Mouse (Mus musculus): Measurements from ENCODE around the gene Tnfrsf1a. TPM values are rescaled to one million over a fixed set of nuclear protein-coding genes. Genes with fewer than 3 reads are reported as not detected.
A peak's percentile ranks its signal among the peaks of the same experiment; 100 is the strongest.

The Tnfrsf1a gene
- polyA plus RNA-seq, 1 experiment from 2014 or later, result 82.6 TPM

DNA sequence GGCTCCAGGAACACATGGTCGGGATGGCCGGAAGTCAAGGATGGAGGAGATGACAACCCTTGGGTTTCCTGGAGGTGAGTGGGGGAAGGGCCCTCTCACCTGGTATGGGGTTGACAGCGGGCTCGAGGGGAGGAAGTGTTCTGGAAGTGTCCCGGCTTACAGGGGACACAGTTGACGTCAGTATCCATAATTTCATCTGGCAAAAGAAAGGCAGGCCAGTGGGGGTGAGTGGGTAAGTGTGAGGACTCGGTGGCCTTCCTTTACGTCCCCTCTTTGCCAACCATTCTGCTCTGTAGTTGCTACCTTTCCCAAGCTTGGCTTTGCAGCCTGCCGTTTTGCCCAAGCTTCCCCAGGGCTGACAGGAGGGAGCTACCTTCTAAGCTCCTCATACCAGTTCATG lies 37.0 kb upstream of the Tnfrsf1a start:
- Histone ChIP-seq H3K27ac (ENCODE audit: low read length) (no peak overlapping the region), H3K4me1 (ENCODE audit: control insufficient read depth, insufficient read depth, low read length) (peaks cover 22% of the 10 kb centered on the region), H3K4me2 (ENCODE audit: low read depth, low read length) (peak overlapping the region; percentile 78), H3K9ac (ENCODE audit: low read length) (peak overlapping the region; percentile 98), H3K36me3 (ENCODE audit: control insufficient read depth, insufficient read depth, low read length) (peaks cover 4% of the 10 kb centered on the region; the same call in 1 of the 2 replicates), H3K27me3 (ENCODE audit: control insufficient read depth, insufficient read depth, low read length) (no peaks in the 10 kb centered on the region), H3K9me3 (replicated peaks; ENCODE audit: control insufficient read depth, low read length) (no peaks in the 10 kb centered on the region), H3K4me3 (replicated peaks; ENCODE audit: low read length) (peak overlapping the region; percentile 77)
- 81% methylated on average over 9 of the region's 9 CpGs for WGBS
- ATAC-seq (ENCODE audit: insufficient read depth, low FRiP score), result no peak

DNA sequence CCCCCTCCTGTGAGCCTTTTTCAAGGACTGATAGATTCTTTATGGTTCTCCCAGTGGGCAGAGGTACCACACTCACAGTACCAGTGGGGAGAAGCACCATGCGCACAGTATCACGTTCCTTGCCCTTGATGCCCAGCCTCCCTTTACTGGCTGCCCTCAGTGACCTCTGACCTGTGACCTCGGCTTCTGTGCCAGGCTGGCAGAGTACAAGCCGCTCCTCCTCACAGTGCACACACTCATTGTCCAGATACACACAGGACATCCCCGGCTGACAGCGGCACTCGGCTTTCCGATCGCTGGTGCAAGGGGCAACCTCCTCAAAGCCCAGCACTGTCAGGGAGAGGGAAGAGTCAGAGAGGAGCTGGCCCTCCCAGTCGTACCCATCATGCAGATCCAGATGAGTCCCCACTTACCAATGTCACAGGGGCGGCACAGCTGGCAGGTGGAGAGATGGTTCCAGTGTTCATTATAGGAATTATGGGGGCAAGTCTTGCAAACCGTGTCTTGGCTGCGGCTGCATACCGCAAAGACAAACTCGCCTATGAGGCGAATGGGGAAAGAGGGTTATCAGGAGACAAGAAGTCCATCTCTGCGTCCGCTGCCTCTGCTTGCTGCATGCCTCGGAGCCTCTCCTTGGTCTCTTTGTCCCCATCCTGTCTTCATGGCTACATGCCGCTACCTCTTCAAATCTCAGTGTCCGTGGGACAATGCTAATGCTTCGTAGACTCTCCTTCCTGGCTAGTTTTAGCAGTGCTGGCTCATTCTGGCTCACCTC lies 36.4 kb upstream of the Tnfrsf1a start:
- no peak for ATAC-seq (ENCODE audit: insufficient read depth, low FRiP score)
- 0 out of 2 replicates have a peak, but pooled peaks cover 2% of the 10 kb centered on the region for H3K36me3 ChIP-seq (ENCODE audit: control insufficient read depth, insufficient read depth, low read length)
- WGBS, result 57% methylated on average over 22 of the region's 22 CpGs
- H3K27ac ChIP-seq (ENCODE audit: low read length), result peak overlapping the region; percentile 87
- no peaks in the 10 kb centered on the region for H3K9me3 ChIP-seq (replicated peaks; ENCODE audit: control insufficient read depth, low read length)
- H3K4me2 ChIP-seq (ENCODE audit: low read depth, low read length), result peak overlapping the region; percentile 78
- no peaks in the 10 kb centered on the region for H3K27me3 ChIP-seq (ENCODE audit: control insufficient read depth, insufficient read depth, low read length)
- peaks cover 22% of the 10 kb centered on the region for H3K4me1 ChIP-seq (ENCODE audit: control insufficient read depth, insufficient read depth, low read length)
- H3K4me3 ChIP-seq (replicated peaks; ENCODE audit: low read length), result peak overlapping the region; percentile 77
- H3K9ac ChIP-seq (ENCODE audit: low read length), result peak overlapping the region; percentile 98

DNA sequence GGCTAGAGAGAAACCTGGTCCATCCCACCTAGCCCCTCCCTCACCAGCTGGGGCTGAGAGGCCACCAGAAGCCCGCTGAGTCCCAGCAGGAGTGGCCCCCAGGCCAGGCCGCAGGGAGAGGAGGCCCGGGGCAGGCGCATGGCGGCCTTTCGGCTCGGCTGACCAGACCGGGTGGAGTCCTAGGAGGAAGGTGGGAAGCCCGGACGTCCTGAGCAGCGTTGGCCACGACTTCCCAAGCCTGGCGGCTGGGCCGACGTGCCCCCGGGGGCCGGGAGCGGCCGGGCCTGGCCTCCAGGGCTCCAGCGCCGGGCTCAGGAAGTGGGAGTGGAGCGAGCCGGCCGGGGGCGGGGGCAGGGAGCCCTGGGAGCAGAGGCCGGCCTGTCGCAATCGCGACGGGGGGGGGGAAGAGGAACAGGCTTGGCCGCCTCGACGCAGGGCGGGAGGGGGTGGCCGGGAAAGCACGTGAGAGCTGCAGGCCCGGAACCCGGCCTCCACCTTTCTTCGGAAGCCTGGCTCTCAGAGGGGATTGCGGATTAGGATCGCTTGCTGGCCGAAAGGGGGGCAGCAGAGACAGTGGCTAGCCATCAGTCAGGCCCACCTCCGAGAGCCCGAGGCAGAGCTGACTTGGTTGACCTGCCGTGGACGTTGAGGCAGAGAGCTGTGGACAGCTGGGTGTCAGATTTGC lies 35.5 kb upstream of the Tnfrsf1a start, which contains the start of gene Ltbr:
TSS of gene Ltbr (minus strand) at position 340 of the 685 bp plus-strand sequence.
- H3K4me2 ChIP-seq (ENCODE audit: low read depth, low read length), result peak within 1 kb of the TSS; percentile 78
- peak; percentile 94 for ATAC-seq (ENCODE audit: insufficient read depth, low FRiP score)
- H3K4me1 ChIP-seq (ENCODE audit: control insufficient read depth, insufficient read depth, low read length), result peaks cover 22% of the 10 kb centered on the region

DNA sequence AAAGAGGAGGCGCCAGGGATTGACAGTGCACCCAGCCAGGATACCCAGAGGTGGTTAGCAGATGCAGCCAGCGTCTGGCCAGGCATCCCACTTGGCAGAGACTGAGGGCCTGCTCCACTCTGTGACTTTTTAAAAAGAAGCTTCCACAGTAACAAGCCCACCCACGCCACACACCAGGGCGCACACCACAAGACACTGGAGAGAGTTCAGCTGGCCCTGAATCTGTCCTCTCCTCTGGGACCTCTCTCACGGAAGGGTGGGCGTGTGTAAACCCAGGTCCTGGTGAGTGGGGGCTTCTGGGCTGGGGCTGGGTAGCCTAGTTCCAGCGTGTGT lies 35.0 kb upstream of the Tnfrsf1a start:
- Histone ChIP-seq H3K27ac (ENCODE audit: low read length) (peak overlapping the region; percentile 87), H3K4me1 (ENCODE audit: control insufficient read depth, insufficient read depth, low read length) (peaks cover 22% of the 10 kb centered on the region), H3K4me2 (ENCODE audit: low read depth, low read length) (peak overlapping the region; percentile 78), H3K9me3 (replicated peaks; ENCODE audit: control insufficient read depth, low read length) (no peaks in the 10 kb centered on the region), H3K9ac (ENCODE audit: low read length) (peak overlapping the region; percentile 98), H3K27me3 (ENCODE audit: control insufficient read depth, insufficient read depth, low read length) (no peaks in the 10 kb centered on the region), H3K4me3 (replicated peaks; ENCODE audit: low read length) (peak overlapping the region; percentile 77), H3K36me3 (ENCODE audit: control insufficient read depth, insufficient read depth, low read length) (no peaks in the 10 kb centered on the region)
- peak; percentile 22; the same call in 1 of the 2 replicates for ATAC-seq (ENCODE audit: insufficient read depth, low FRiP score)
- WGBS, result 46% methylated on average over 7 of the region's 7 CpGs

More for the DNA sequence above, 35.5 kb upstream of the Tnfrsf1a start, which contains the start of gene Ltbr:
- Histone ChIP-seq H3K9ac (ENCODE audit: low read length) (peak within 1 kb of the TSS; percentile 98), H3K4me3 (replicated peaks; ENCODE audit: low read length) (peak within 1 kb of the TSS; percentile 77), H3K27me3 (ENCODE audit: control insufficient read depth, insufficient read depth, low read length) (no peaks in the 10 kb centered on the region), H3K36me3 (ENCODE audit: control insufficient read depth, insufficient read depth, low read length) (no peaks in the 10 kb centered on the region), H3K27ac (ENCODE audit: low read length) (peak within 1 kb of the TSS; percentile 87), H3K9me3 (replicated peaks; ENCODE audit: control insufficient read depth, low read length) (no peaks in the 10 kb centered on the region)
- under 1% methylated on average over 44 of the region's 46 CpGs for WGBS

DNA sequence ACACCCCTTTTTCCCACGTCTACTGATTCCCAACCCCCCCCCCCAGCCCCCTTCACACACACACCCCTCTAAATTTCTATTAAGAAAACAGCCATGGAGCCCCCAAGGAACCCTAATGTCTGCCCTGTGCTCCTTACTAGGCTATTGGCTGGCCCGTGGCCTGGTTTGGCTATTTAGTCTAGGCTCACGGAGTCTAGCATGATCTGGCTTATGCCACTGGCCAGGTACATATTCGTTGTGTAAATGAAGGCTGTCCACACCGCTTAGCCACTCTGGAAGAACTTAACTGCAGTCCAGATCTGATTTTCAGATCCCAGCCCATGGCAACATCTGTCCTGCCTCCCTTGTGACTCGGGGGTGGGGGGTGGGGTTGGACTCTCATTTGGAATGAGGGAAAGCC lies 34.4 kb upstream of the Tnfrsf1a start:
- 78% methylated on average over 6 of the region's 6 CpGs for WGBS
- Histone ChIP-seq H3K4me2 (ENCODE audit: low read depth, low read length) (peak overlapping the region; percentile 78; the same call in 1 of the 2 replicates), H3K4me1 (ENCODE audit: control insufficient read depth, insufficient read depth, low read length) (peaks cover 22% of the 10 kb centered on the region), H3K27ac (ENCODE audit: low read length) (no peak overlapping the region), H3K27me3 (ENCODE audit: control insufficient read depth, insufficient read depth, low read length) (no peaks in the 10 kb centered on the region), H3K36me3 (ENCODE audit: control insufficient read depth, insufficient read depth, low read length) (no peaks in the 10 kb centered on the region), H3K9ac (ENCODE audit: low read length) (no peak overlapping the region; the same call in 1 of the 2 replicates), H3K9me3 (replicated peaks; ENCODE audit: control insufficient read depth, low read length) (no peaks in the 10 kb centered on the region), H3K4me3 (replicated peaks; ENCODE audit: low read length) (no peak overlapping the region)
- no peak for ATAC-seq (ENCODE audit: insufficient read depth, low FRiP score)

DNA sequence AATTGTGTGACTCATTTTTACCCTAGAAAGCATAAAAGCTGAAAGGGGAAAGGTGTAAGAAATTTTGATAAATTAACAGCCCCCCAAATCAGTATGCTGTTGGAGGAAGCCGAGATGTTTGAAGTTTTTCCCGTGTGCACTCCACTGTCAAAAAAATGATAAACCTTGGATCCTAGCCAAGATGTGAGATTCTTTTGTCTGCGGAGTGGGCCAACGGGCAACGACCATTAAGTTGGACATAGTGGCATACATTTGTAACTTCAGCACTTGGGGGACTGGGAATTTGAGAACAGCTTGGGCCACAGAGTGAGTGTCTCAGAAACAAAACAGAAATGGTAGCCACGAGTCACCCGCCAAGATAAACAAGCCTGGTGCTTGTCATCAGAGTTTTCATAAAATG lies 32.1 kb upstream of the Tnfrsf1a start:
- Histone ChIP-seq H3K27me3 (ENCODE audit: control insufficient read depth, insufficient read depth, low read length) (peaks cover 9% of the 10 kb centered on the region; the same call in 1 of the 2 replicates), H3K36me3 (ENCODE audit: control insufficient read depth, insufficient read depth, low read length) (no peaks in the 10 kb centered on the region), H3K9me3 (replicated peaks; ENCODE audit: control insufficient read depth, low read length) (no peaks in the 10 kb centered on the region), H3K4me3 (replicated peaks; ENCODE audit: low read length) (no peak overlapping the region), H3K9ac (ENCODE audit: low read length) (no peak overlapping the region), H3K4me1 (ENCODE audit: control insufficient read depth, insufficient read depth, low read length) (peaks cover 16% of the 10 kb centered on the region), H3K4me2 (ENCODE audit: low read depth, low read length) (no peak overlapping the region), H3K27ac (ENCODE audit: low read length) (no peak overlapping the region)
- WGBS, result 35% methylated on average over 7 of the region's 7 CpGs
- no peak for ATAC-seq (ENCODE audit: insufficient read depth, low FRiP score)

DNA sequence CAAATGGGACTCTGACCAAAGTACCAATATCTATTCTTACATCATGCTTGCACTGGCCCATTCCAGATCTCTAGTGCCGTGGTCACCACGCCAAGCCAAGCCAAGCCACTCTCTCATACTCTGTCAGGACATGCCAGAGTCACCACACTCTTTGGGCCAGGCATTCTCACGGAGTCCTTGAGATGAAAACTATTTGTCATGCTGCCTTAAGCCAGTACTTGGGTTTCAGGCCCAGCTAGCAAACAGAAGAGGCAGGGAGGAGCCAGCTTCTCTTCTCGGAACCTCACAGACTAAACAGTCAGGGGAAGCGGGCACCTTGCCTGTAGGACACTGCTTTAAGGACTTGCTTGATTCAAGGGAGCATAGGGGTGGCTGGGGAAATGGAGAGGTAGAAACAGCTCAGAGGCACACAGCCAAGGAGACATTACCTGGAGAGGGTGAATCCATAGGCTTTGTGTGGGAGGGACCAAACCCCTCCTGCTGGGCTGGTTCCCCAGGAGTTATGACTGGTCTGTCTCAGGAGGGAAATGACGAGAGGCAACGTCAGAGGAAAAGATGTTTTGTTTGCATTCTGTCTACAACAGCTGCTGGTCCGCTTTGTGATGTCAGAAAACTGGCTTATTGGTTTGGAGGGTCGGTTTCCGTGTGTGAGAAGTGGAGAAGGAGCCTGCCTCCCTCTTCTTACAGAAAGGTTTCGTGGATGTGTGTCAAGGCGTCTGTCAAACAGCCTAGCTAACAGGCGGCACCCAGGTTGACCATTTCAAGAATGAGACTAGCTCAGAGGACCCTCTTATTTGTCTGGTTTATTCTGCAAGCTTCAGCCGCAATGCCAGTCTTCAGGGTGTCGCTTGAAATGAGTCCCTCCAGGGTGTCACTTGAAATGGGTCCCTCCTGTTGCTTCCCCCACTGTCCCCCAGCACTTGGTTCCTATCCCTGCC lies 29.9 kb upstream of the Tnfrsf1a start:
- peak overlapping the region; percentile 40; the same call in 1 of the 2 replicates for H3K27ac ChIP-seq (ENCODE audit: low read length)
- H3K4me1 ChIP-seq (ENCODE audit: control insufficient read depth, insufficient read depth, low read length), result peaks cover 4% of the 10 kb centered on the region
- no peaks in the 10 kb centered on the region for H3K36me3 ChIP-seq (ENCODE audit: control insufficient read depth, insufficient read depth, low read length)
- no peaks in the 10 kb centered on the region for H3K9me3 ChIP-seq (replicated peaks; ENCODE audit: control insufficient read depth, low read length)
- WGBS, result 50% methylated on average over 15 of the region's 15 CpGs
- no peak overlapping the region for H3K4me2 ChIP-seq (ENCODE audit: low read depth, low read length)
- no peak overlapping the region for H3K4me3 ChIP-seq (replicated peaks; ENCODE audit: low read length)
- no peak for ATAC-seq (ENCODE audit: insufficient read depth, low FRiP score)
- H3K27me3 ChIP-seq (ENCODE audit: control insufficient read depth, insufficient read depth, low read length), result peaks cover 9% of the 10 kb centered on the region; the same call in 1 of the 2 replicates
- H3K9ac ChIP-seq (ENCODE audit: low read length), result no peak overlapping the region; the same call in 1 of the 2 replicates

DNA sequence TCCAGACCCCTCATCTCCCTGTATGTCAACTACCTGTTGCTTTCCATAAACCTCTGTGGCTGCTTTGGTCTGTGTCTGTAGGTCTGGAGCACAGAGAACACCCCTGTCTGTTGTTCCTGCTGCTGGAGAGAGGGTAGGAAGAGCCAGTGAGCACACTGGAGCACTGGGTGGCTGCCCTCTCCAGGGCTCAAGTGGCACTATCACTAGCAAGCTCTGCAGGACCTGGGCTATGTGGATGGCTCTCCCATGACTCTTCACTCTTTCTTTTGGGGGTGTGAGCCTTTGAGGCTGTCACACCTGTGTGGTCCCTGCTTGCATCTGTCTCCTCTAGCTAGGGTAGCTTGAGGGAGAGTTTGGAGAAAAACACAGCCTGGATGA lies 29.3 kb upstream of the Tnfrsf1a start:
- no peak overlapping the region for H3K27ac ChIP-seq (ENCODE audit: low read length)
- H3K4me3 ChIP-seq (replicated peaks; ENCODE audit: low read length), result no peak overlapping the region
- no peaks in the 10 kb centered on the region for H3K9me3 ChIP-seq (replicated peaks; ENCODE audit: control insufficient read depth, low read length)
- H3K4me2 ChIP-seq (ENCODE audit: low read depth, low read length), result no peak overlapping the region
- ATAC-seq (ENCODE audit: insufficient read depth, low FRiP score), result no peak
- no peaks in the 10 kb centered on the region for H3K36me3 ChIP-seq (ENCODE audit: control insufficient read depth, insufficient read depth, low read length)
- H3K27me3 ChIP-seq (ENCODE audit: control insufficient read depth, insufficient read depth, low read length), result peaks cover 9% of the 10 kb centered on the region; the same call in 1 of the 2 replicates
- H3K9ac ChIP-seq (ENCODE audit: low read length), result no peak overlapping the region
- no peaks in the 10 kb centered on the region for H3K4me1 ChIP-seq (ENCODE audit: control insufficient read depth, insufficient read depth, low read length)

All from stomach, embryonic 16.5 days (tissue).